Mouse (Mus musculus): ENCODE data around the gene Sirt3. TPM values are rescaled to one million over a fixed set of nuclear protein-coding genes. Genes with fewer than 3 reads are reported as not detected.

Gene Sirt3
- total RNA-seq, 2 experiments from 2014 or later = 66.2 to 67.2 TPM

DNA sequence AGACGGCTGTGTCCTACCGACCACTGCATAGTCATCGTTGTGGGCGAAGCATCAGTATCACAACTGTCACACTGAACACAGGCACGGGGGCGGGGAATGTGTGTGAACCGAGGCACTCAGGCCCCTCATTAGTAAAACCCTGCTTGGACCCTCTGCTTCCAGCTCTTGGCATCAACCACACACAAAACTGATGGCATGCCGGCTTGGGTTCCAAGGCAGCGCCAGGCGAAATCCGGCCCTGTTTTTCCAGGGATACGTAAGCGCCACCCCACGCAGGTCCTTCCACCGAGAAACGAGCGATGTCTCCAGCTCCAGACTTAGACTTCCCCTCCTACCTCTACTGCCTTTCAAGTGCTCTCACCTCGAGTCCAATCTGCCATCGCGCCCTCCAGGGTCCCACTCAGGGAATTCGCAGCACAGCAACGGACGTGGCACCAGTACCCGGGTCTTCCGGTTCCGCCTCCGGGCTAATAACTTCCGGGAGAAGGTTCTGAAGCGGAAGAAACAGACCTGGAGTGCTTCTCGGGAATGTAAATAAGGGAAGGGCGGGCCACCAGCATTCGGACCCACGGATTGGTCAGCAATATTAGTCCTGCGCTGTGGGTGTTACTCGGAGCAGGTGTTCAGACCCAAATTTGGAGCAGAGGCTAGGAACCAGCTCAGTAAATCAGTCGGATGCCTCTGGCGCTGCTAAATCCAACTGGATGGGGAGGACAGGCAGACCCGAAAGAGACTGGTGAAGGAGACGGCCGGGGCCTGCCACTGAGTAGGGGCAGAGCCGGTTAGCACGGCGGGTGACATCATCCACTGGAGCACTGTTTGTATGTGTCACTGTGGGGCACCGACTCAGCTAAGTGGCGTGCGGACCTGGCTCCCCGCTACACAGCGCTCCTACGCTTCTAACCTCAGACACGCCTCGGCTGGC, 26.0 kb downstream of the Sirt3 start, which contains the start of gene Gm45785:
TSS of gene Gm45785 (minus strand) at position 472 of the 925 bp plus-strand sequence.
- intact Hi-C loops (cut with DNase I) = loop anchor here (1.0 kb wide), 1 partner anchor 26 kb away; the partner anchor contains the start of gene Sirt3
- DNase-seq (ENCODE audit: low spot score in 2 of 2) = peak; percentile 85 to 91

DNA sequence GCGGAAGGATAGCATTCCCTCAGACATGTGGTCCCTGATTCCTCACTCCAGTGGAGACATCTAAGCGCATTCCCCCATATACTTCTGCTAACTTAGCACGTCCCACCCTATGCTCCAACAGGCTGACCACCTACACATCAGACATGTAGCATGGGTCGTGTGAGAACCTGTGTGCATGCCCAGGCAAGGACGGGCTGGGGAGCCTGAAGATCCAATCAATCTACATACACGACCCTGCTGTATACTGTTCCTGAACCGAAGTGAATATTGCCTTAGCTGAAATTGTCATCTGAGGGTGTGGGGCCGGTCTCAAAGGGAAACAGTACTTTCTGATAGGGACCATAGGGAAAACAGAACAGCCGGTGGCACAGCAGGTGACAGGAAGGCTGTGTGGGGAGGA, 26.9 kb downstream of the Sirt3 start:
- intact Hi-C loops (cut with DNase I) = no loop called here
- no peak for DNase-seq (ENCODE audit: low spot score in 2 of 2)

DNA sequence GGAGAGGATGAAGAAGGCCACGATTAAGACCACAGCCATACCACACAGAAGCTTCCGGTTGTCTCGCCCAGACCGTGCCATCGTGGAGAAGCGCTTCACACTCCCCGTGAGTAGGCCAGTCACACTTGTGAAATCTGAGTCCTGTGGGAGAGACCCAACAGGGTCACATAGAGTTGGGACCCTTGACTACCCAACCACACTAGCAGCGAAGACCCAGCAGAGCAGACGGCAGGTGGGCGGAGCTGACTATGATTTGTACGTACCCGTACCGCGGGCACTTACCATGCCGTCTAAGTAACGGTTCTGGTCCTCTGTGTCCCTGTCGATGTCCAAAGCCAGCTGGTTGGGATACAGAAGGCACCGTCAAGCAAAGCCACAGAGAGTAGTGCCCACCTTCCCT, 27.6 kb downstream of the Sirt3 start:
- intact Hi-C loops (cut with DNase I) = no loop called here
- DNase-seq (ENCODE audit: low spot score in 2 of 2) = no peak

DNA sequence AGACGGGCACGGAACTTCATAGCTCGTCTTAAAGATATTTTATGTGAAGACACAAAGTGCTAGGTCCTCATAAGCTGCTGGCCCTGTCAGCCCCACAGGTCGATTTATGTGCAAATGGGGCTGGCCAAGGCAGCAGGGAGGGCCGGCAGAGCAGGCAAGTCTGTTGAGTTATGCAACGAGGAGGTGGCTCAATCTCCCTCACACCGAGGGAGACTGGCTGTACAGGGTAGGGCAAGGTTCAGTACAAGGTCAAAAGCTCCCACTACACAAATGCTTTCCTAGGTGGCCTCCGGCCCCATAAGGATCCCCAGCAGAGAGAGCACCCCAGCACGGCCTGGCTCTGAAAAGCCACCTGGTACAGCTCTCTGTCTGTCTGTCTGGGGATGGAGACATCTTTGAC, 28.7 kb downstream of the Sirt3 start:
- intact Hi-C loops (cut with DNase I) = no loop called here
- no peak for DNase-seq (ENCODE audit: low spot score in 2 of 2)

DNA sequence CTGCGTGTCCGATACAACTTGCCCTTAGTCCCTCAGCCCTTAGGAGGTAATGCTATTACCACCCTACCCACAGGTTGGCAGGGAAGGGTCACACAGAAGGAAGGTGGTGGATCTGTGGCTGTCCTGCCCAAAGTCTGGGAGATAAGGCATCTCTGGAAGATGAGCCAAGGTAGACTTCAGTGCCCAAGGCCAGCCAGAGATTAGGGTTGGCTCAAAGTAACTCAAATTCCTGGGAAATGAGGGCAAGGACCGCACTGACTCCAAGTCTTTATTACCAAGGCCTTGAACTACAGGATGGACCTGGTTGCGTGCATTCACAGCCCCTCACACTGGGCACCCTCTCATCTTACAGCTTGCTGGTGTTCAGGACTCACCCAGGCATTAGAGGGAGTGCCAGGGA, 30.2 kb downstream of the Sirt3 start:
- no peak for DNase-seq (ENCODE audit: low spot score in 2 of 2)
- intact Hi-C loops (cut with DNase I) = no loop called here

DNA sequence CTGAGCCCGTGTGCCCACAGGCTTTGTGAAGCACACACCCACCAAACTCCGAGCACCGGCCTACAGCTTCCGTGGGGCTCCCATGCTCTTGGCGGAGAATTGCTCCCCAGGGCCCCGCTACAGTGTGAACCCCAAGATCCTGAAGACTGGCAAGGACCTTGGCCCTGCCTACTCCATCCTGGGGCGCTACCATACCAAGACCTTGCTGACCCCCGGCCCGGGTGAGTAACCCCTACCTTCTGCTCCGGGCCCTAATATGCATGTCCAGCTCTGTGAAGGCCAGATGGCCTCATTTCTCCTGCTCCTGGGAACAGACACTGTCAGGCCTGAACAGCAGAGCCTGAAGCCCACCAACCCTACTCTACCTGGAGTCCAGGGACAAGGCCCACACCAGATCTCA, 33.5 kb downstream of the Sirt3 start:
- DNase-seq (ENCODE audit: low spot score in 2 of 2) = no peak
- intact Hi-C loops (cut with DNase I) = loop anchor here (10.0 kb wide), 1 partner anchor 326 kb away; the partner anchor contains the start of gene Rnh1

DNA sequence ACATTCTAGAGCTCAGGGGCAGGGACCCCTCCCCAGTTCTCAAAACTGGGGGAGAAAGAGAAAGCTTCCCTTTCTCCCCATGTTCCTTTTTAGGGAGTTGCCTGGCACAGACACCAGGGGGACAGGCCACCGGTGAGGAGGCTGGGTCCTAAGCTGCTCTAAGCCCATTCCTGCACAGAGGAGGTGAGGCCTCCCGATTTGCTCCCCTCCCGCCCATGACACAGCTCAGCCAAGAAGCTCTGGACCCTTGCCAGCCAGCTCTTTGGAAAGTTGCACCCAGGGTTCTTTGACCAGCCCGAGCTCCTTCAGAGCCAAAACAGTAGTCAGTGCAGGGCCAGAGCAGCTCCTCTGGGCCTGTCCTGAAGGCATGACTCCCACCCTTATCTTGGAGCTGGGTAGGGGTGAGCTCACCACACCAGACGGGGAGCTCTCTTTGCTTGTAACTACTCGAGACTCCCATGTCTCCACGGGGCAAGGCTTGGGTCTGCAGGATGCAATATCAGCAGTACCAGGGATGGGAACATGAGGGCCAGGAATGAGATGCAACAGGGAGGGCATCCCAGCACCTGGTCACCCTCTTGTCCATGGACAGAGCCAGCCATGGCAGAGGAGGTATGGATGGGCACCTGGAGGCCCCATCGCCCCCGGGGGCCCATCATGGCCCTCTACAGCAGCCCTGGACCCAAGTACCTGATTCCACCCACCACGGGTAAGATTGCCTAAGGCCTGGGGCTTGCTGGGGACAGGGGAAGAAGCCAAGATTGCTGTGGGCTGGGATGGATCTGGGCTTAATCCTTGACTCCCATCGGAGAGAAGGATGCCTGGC, 34.1 kb downstream of the Sirt3 start, which contains the start of gene Odf3:
TSS of gene Odf3 (plus strand) at position 51 of the 826 bp plus-strand sequence.
- DNase-seq (ENCODE audit: low spot score in 2 of 2) = peak in 1 of 2 experiments; percentile 43
- intact Hi-C loops (cut with DNase I) = loop anchor here (10.0 kb wide), 1 partner anchor 327 kb away; the partner anchor contains the start of gene Rnh1

DNA sequence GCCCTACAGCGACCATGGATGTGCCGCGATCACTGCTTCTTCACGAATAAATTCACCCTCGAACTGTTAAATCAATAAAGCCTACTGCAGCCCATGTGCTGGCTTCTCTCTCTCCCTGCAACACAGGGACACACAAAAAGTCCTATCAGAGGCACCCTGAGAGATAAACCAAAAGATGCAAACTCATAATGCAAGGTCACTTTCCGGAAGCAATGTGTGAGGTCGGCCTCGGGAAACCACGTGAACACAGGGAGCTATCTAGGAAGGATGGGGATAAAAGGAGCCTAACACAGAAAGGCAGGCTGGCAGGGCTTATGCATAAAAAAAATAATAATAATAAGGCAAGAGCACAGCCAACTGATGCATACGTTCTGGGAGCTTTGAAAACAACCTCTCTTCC, 35.4 kb downstream of the Sirt3 start:
- intact Hi-C loops (cut with DNase I) = loop anchor here (10.0 kb wide), 1 partner anchor 328 kb away; the partner anchor contains the start of gene Rnh1

DNA sequence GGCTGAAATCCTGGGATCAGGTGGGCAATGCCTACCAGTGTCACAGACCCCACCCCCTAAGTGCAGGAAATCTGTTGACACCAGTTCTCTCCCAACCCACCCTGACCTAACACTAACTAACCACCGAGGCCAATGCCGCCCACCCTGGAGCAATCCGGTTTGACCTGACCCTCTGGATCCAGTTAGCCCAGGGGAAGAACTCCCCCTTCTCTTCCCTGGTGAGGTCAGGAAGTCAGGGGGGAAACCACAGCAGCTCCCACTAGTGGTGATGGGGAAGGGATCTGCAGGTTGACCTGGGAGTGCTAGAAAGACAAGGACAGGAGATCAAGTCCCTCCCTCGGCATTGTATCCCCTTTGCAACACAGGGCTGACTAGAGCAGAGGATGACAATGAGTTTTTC, 36.4 kb downstream of the Sirt3 start:
- intact Hi-C loops (cut with DNase I) = loop anchor here (1.0 to 10.0 kb wide), 3 partner anchors 58 to 329 kb away; partner anchors contain the start of gene Rnh1
- DNase-seq (ENCODE audit: low spot score in 2 of 2) = no peak

More for the DNA sequence above, 35.4 kb downstream of the Sirt3 start:
- DNase-seq (ENCODE audit: low spot score in 2 of 2) = no peak

DNA sequence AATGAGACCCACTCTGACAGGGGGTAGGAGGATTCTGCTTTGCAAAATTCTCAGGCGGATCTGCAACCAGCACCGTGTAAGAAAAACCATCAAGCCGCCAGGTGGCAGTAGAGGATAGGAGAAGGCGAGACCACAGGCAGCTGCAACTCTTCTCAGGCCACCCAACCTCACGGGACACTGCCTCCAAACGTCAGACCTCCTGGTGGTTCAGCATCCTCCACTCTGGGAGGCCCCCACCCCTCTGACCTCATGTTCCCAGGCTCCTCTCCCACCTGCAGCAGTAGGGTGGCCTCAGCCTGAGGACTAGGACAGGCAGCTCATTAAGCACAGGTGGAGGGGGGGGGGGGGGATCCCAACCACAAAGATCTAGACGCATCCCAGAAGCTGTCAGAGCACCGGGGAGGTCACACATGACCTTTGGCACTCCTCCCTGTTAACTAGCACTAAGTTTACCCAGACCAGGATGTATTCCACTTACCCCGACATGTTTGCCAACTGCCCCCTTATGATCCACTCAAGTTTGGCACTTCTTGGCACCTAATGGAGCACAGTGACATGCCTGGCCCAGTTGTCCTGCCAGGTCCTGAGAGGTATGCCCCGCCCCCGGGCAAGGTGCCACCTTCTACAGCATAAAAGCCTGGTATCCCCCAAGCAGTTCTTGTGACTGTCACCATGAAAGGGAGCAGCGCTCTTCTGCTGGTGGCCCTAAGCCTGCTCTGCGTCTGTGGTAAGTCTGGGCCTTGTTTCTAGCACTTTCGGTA, 37.0 kb downstream of the Sirt3 start, which contains the start of gene Scgb1c1:
TSS of gene Scgb1c1 (plus strand) at position 643 of the 761 bp plus-strand sequence.
- peak; percentile 87 to 92 for DNase-seq (ENCODE audit: low spot score in 2 of 2)
- intact Hi-C loops (cut with DNase I) = loop anchor here (1.0 to 10.0 kb wide), 3 partner anchors 58 to 330 kb away; partner anchors contain the start of gene Rnh1

DNA sequence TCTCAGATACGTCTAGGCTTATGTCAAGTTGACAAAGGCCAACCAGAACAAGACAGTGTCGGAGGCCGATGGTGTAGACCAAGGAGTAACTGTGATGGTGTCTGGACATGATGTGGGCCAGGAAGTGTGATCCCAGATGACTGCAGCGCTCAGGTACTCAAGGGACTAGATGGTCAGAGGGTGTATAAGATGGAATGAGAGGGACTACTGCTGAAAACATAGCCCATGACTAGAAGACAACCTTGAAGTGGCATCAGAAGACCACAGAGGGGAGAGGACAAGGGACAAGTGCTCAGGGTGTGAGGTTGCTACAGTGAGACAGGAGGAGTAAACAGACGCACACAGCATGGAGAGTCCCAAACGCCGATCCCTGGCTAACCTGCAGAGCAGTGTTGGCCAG, 38.3 kb downstream of the Sirt3 start:
- intact Hi-C loops (cut with DNase I) = loop anchor here (2.0 to 10.0 kb wide), 2 partner anchors 205 to 331 kb away; partner anchors contain the start of gene Rnh1
- no peak for DNase-seq (ENCODE audit: low spot score in 2 of 2)

DNA sequence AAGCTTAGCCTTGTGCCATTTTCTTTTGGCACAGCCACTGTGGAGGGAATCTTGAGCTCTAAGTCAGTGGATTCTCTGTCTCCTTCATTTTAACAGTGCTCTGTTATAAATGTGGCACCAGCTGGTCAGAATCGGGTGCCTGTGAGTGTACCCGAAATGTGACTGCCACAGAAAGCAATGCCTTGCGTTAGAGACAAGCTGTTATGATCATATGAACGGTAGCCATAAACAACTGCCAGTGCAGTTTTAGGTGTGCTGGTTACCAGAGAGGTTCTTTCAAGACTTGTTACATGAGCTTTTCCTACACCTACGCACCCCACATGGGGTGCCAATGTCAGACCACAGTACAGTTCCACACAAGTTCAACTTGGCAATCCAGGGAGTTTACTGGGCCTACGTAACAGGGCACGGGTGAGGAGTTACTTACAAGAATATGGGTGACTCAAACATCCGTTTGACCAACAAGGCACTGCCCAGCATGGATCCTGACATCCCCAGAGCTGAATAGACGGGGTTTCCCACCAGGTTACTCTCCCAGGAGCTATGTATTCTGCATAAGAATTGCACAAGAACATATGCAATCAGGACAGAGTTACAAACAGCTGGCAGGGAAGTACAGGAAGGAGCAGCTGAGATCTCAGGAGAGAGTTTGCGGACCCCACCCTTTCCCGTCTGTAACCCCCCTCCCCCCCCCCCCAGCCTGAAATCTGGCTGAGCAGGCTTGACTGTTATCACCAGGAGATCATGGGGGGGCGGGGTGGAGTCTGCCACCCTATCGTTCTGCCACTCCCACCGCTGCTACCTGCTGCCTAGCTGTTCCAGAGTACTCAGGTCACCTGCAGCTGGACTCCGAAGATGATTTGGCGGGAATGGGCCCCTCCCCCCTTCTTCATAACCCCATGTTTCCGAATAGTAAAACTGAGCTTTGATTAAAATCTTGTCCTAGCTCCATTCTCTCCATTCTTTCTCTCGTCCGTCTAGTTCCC, 41.1 kb downstream of the Sirt3 start:
- no peak for DNase-seq (ENCODE audit: low spot score in 2 of 2)
- intact Hi-C loops (cut with DNase I) = loop anchor here (10.0 kb wide), 1 partner anchor 334 kb away; the partner anchor contains the start of gene Rnh1

DNA sequence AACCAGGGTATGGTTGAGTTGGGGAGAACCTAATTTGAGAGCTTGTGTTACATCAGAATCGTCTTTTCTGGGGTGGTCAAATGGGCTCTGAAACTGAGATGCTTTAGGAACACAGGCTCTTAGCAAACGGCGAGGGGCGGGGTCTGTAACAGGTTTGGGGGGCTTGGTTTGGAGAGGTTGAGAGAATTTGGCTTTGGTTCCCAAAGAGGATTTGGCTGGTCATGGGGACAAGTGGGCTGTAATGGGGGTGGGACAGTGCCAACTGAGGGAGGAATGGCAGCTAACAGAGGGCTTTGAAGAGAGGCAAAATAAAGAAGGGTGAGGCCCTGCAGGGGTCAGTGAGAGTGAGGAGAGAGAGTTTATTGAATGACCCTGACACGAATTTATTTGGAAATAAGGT, 42.6 kb downstream of the Sirt3 start:
- intact Hi-C loops (cut with DNase I) = no loop called here
- no peak for DNase-seq (ENCODE audit: low spot score in 2 of 2)

DNA sequence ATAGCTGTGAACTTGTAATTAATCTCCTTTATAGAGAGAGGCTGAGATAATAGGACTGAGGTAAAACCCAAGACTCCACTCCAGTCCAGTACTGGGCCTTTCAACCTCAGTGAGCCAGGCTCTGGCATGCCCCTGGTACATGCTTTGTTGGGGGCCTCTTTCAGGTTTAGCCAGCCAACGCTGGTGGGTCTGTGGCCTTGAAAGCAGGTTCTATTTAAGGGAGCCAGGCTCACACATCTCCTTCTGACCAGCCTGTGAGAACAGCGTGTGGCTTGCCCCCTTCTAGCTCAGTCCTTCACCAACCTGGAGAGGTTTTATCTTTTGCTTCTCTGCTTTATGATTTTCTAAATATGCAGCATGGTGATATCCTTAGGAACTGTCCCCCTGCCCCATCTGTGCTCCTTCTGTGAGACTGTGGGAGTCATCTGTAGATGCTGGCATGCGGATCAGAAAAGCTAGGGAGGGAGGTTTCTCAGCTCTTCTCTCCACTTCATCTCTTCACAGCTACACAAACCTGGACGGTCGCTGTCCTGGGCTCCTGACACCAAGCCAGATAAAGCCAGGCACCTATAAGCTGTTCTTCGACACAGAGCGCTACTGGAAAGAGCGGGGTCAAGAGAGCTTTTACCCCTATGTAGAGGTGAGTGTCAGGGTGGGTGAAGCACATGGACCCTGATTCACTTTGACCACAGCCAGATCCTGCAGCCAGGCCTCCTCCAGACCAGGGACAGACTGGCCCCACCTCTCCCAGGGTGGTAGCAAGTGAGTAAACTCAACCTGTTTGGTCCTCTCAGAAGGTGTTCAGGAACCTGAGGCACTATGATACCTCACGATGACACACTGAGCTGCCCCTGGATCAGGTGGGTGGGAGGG, 45.6 kb downstream of the Sirt3 start:
- intact Hi-C loops (cut with DNase I) = no loop called here
- peak; percentile 35 to 71 for DNase-seq (ENCODE audit: low spot score in 2 of 2)

DNA sequence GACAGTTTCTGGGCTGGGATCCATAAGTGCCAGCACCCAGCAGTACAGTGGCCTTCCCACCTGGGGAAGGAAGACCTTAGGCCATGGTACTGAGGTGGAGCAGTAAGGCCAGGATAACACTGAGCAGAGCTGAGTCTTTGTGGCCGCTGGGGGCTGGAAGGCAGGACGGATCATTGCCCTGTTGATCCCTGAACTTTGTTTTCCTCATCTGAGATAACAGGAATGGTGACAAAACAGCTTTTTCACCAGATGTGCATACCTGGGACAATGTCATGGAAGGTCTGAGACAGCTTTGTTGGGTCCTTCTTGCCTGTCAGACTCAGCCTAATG, 46.4 kb downstream of the Sirt3 start:
- no peak for DNase-seq (ENCODE audit: low spot score in 2 of 2)
- intact Hi-C loops (cut with DNase I) = no loop called here

DNA sequence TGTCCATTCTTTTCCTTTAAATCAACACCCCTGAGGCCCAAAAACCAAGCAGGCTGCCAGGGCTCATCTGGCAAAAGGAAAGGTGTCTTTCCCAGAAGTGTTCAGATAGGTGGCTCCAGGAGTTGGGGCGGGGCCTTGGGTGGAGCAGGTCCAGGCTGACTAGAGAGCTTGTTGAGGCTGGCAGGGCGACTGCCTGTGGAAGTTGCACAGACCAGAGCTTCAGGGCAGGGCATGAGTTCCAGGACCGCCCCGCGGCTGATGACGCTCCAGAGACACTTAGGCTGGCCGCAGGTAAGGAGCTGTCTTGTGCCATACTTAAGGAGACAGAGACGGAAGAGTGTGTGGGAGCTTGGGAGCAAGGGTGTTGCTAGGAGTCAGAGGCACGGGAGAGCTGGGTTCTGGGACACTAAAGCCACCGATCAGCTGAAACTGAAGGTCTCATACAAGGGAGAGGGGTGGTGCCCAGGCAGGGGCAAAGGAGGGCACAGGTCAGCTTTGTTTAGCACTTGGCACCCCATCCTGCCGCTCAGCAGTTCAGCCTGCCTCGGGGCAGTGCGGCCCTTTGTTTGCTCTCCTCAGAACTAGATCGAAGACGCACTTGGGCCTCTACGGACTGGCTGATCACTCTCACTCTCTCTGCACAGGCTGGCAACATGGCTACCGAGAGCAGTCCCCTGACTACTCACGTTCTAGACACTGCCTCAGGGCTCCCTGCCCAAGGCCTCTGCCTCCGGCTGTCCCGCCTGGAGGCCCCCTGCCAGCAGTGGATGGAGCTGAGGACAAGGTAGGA, 46.9 kb downstream of the Sirt3 start, which contains the start of gene Urah:
TSS of gene Urah (plus strand) at position 51 of the 790 bp plus-strand sequence.
- DNase-seq (ENCODE audit: low spot score in 2 of 2) = no peak
- intact Hi-C loops (cut with DNase I) = no loop called here

Data from left cerebral cortex, postnatal 14 days (tissue).